Mouse (Mus musculus) adrenal gland, postnatal 36 days (tissue): ENCODE data around the gene Gm10271. TPM values are rescaled to one million over a fixed set of nuclear protein-coding genes. Genes with fewer than 3 reads are reported as not detected.

Experiments
- DNase-seq, 2 experiments: peaks; one replicate each; pipeline ENCODE4 v3.0.0; 2021; ENCODE audit warnings: mixed read lengths in 1 of 2
- total RNA-seq, 2 experiments: library from RNA; stranded (reverse); gene quantifications; 2 replicates each; pipeline ENCODE4 v1.2.3; 2021

The Gm10271 gene
- total RNA-seq, 2 experiments from 2014 or later = not detected

- DNase-seq = peak; percentile 26 to 40
Observed at GRCm38 (mm10) chr10:116978841-116979240, 6.4 kb upstream of the Gm10271 start.

DNA sequence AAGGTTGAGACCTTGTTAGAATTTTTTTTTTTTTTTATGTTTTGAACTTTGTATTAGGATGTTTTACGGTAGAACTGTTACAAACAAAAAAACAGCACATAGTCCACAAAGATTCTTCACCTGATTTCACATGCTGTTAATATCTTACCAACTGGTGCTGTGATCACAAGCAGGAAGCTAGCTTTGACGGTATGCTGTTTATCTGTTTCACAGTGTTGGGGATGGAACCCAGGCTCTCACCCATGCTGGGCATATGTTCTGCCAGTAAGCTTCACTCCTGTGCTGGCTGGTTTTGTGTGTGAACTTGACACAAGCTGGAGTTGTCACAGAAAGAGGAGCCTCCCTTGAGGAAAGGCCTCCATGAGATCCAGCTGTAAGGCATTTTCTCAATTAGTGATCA lies 5.4 kb upstream of the Gm10271 start:
- DNase-seq = no peak

GRCm38 (mm10) chr10:116977455-116977854 lies 5.0 kb upstream of the Gm10271 start:
- DNase-seq = no peak

- DNase-seq = no peak
Observed at GRCm38 (mm10) chr10:116968741-116969140, 3.7 kb downstream of the Gm10271 start.

DNA sequence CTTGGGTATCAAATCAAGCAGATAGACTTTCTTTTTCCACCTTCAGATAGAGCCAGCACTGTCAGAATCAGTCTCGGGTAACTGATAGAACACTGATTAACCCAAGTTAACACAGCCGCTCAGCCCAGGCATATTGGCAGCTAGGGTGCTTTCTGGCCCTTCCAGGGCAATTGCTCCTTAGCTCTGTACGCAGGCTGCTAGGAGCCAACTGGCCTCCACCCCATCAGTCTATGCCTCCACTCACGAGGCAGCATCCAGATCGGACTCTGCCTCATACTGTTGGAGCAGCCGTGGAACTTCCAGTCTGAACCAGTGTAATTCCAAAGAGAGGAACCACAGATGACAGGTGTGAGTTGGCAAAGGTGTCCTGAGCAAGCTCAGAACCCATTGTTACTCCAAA lies 6.3 kb downstream of the Gm10271 start:
- no peak for DNase-seq

DNA sequence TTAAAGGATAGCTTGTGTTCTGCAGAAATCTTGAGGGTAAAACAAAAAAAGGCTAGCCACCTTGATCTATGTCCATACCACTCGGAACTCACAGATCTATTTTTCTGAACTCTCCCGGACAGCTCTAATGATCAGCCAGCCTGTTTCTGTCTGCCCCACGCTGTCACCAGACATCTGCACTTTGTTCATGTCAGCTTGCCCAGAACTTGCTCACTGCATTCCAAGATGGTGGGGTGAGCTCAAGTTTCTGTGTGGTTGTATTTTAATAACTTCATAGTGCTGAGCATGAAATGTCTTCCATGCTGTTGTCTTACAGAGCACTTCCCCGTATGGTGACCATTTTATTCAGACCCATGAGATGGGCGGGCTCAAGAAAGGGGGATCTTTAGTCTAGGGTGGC lies 7.1 kb downstream of the Gm10271 start:
- no peak for DNase-seq

DNA sequence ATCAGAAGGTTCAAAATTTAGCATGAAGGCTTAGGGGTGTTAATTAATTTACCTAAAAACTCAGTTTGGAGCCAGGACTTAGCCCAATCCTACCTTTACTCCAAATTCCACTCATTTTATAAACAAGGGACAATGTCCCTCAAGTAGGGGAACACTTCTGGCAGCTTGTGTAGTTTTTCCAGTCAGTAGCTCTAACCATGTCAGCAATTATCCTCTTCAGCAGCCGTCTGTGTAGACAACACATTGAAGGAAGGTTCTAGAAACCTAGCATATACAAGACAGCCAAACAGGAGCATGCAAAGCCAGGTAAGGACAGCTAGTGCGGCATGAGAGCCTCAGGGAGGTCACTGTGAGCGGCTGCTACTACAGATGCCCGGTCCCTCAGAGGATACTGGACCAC lies 7.8 kb downstream of the Gm10271 start:
- DNase-seq = no peak

DNA sequence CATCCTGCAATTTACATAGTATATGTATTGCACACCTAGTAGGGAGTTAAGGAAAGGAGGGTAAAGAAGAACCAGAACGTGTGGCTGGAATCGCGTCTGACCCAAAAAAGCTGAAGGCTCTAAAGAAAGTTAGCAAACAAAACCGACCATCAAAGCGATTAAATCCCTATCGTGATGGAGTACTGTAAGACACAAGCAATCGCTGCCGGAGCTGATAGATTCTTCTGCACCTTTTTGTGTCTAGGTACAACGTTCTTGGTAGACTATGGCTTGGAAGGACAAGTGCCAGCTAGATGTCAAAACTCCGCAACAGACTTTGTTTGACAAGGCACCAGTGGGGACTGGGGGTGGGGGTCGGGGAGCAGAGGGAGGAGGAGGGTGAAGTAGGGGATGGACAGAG lies 8.3 kb downstream of the Gm10271 start:
- no peak for DNase-seq

DNA sequence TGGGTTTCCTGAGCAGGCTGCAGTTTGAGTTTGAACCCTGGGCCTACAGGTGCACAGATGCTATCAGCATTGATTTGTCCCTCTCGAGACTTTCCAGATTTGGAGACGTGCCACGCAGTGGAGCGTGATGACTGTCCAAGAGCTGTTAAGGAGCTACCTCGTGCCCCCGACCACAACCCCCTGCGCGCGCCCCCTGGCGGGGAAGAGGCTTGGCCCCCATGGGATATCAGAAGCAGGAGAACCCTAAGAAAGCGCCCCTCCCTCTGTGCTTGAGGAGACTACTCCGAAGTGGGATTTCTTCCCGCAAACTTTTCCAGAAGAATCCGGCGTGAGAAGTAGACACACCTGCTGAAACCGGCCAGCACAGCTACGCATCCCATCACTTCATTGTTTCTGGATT lies 9.6 kb downstream of the Gm10271 start:
- DNase-seq = peak; percentile 10 to 27

GRCm38 (mm10) chr10:116962152-116962551 lies 10.3 kb downstream of the Gm10271 start:
- no peak for DNase-seq

DNA sequence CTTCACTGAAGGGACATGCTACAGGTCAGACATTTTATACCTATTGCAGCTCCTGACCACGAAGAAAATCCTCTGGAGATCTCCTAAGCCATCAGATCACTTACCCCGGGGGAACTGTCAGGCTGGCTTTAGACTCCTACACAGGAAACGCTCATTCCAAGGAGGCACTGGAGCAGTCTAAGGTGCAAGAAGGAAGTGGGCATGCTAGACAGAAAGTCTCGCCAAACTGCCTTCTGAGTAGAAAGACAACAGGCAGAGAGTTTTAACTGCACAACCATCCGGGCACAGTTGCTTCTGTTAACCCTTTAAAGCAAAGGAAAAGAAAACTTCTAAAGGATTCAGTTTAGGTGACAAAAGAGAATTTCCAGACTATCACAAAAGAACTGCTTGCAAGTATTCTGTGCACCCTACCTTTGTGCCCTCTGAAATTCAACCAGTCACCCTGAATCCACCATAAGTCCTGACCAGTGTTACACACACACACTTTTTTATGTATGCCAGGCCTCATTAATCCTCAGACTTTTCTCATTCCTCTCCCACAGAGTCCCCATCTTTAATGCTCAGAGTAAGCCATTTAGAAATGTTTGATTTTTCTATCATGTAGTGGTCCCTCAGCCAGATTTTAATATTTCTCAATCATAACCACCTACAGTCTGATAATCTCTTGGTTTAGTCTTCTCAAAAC lies 14.4 kb downstream of the Gm10271 start:
- DNase-seq = no peak

GRCm38 (mm10) chr10:116956483-116957158 lies 15.8 kb downstream of the Gm10271 start:
- no peak for DNase-seq

DNA sequence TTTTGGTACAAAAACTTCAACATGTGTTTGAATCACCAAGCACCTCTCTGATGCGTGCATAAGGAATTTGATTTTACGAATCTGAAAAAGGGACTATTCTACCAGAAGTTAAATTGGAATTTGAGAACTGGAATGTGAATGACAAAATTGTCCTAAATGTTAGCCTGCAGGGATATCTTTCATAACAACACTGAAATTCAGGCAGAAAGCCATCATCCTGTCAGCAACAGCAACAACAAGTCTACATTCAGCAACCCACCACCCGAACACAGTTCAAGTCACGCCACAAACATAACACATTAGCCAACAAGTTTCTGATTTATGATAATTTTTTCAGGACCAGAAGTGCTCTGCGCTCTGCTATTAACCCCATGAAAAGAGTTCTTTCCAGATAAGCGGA lies 17.2 kb downstream of the Gm10271 start:
- DNase-seq = no peak

GRCm38 (mm10) chr10:116950886-116951285 lies 21.5 kb downstream of the Gm10271 start:
- no peak for DNase-seq

DNA sequence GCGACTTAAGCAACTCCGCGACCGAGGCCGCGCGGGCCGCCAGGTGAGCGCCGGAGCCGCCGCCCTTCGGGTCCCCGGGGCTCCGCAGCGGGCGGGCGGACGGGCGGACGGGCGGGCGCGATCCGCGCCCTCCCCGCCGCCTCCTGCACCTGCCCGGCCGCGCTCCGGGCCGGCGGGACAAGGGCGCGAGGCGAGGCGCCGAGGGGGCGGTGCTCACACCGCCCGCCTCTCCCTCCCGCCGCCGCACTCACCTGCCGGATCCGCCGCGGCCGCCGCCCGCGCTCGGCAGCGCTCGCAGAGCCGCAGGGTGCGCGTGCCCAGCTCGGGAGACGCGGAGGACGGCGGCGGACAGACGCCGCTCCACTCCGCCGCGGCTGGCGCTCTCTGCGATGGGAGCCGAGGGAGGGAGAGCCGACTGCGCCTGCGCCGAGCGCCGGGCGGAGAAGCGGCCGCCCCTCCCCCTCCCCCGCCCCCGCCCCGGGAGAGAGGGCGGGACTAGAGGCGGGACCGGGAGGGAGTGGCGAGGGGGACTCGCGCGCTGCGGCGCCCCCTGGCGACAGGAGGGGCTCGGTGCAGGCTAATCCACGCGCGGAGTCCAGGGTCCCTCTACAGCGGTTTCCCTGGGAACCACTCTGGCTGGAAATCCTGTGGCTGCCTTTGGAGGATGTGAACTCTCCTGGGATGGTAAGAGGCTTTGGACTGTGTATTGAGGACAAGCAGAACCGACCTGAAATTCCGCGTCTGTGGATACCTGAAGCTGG lies 22.2 kb downstream of the Gm10271 start, which contains the start of gene Rab3ip:
Gene Rab3ip, minus strand, starts transcription at position 761 of the 761 bp plus-strand sequence.
- peak; percentile 91 to 96 for DNase-seq

GRCm38 (mm10) chr10:116949111-116950008 lies 23.0 kb downstream of the Gm10271 start:
- DNase-seq = peak; percentile 22 to 45

DNA sequence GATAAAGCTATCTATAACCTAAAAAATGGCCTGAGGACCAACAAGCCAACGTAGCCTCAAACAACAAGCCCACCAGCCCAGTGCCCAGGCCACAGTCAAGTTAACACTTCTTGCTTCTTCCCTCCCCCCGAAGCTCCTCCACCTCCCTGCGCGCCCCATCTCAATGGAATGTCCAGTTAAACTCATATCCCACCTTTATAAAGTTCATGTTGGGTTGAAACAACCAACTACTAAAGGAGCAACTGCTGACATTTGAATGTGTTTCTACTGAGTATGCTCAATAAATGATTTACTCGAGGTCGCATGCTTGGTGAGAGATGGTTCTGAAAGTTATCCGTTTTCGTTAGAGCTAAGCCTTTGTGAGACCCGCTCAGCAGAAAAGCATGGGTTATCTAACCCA lies 24.0 kb downstream of the Gm10271 start:
- no peak for DNase-seq

GRCm38 (mm10) chr10:116944940-116945339 lies 27.5 kb downstream of the Gm10271 start:
- no peak for DNase-seq

DNA sequence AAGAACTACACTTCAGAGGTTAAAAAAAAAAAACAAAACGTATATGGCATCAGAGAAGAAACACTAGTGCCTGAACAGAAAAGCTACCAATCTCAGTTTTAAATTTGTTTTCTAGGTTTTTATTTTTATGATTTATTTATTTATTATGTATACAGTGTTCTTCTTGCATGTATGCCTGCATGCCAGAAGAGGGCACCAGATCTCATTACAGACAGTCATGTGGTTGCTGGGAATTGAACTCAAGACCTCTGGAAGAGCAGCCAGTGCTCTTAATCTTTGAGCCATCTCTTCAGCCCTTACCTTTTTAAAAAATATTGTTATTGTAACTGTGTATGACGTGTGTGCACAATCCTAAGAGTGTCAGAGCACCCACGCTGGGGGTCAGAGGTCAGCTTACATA lies 28.3 kb downstream of the Gm10271 start:
- DNase-seq = no peak

DNA sequence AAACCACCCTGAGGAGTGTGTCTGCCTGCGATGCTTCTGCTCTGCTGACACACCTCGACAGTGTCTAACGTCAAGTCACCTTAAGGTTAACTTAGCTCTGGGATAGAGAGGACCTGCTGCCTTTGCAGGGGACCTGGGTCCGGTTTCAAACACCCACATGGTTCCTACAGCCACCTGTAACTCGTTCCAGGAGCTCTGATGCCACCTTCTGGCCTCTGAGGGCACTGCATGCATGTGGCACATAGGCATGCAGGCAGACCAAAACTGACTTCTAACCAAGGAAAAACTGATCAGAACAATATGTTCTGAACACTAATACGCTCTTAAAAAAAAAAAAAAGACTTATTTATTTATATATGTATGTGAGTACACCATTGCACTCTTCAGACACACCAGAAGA lies 29.4 kb downstream of the Gm10271 start:
- DNase-seq = no peak

- DNase-seq = no peak
Observed at GRCm38 (mm10) chr10:116935028-116935427, 37.4 kb downstream of the Gm10271 start.

GRCm38 (mm10) chr10:116933794-116934193 lies 38.6 kb downstream of the Gm10271 start:
- DNase-seq = no peak
